Mouse (Mus musculus): ENCODE data around the gene 2010111I01Rik.

DNA sequence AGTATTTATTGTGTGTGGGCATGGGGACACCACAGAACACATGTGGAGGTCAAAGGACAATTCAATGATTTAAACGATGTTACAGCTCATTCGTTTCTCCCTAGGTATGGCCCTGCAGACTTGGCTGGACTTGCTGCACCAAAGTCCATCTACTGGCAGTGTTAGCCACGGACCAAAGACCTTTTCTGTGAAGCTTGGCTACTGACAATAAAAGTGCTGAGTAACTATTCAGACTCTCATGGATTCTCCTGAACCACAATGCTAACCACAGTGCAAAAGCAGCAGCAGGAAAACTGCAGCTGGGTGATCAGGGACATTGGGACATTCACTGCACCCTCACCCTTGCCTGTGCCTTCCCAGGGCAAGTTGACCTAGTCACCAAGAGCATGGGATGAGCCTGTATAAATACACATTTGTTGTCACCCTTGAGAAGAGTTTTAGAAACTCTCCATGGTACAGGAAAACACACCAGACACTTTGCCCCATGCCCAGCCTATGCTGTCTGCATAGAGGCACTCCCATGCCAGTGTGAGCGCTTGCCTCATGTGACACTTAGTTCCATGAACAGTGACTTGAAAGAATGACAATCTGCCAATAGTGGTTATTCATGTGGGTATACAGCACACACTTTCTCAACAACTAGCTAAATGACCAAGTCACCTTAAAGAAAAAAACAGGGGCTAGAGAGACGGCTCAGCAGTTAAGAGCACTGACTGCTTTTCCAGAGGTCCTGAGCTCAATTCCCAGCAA lies 381.0 kb downstream of the 2010111I01Rik start:
- no peak for TF ChIP-seq POLR2A (IDR thresholded peaks at IDR 0.05; ENCODE audit: borderline replicate concordance, control insufficient read depth, low read depth, low read length)
- no peak for TF ChIP-seq CTCF (IDR thresholded peaks at IDR 0.05; ENCODE audit: control insufficient read depth, insufficient read depth, low read length)
